Mouse (Mus musculus): ENCODE results near the gene Pdik1l.
A peak's percentile ranks its signal among the peaks of the same experiment; 100 is the strongest.

The Pdik1l gene

GRCm38 (mm10) chr4:134238279-134238651 is 49.4 kb downstream of the Pdik1l start, which contains the start of gene Cnksr1:
Gene Cnksr1 (minus strand): TSS chr4:134238399.
- DNase-seq (ENCODE audit: low spot score in 2 of 2) = peak in 1 of 2 experiments; percentile 55

DNA sequence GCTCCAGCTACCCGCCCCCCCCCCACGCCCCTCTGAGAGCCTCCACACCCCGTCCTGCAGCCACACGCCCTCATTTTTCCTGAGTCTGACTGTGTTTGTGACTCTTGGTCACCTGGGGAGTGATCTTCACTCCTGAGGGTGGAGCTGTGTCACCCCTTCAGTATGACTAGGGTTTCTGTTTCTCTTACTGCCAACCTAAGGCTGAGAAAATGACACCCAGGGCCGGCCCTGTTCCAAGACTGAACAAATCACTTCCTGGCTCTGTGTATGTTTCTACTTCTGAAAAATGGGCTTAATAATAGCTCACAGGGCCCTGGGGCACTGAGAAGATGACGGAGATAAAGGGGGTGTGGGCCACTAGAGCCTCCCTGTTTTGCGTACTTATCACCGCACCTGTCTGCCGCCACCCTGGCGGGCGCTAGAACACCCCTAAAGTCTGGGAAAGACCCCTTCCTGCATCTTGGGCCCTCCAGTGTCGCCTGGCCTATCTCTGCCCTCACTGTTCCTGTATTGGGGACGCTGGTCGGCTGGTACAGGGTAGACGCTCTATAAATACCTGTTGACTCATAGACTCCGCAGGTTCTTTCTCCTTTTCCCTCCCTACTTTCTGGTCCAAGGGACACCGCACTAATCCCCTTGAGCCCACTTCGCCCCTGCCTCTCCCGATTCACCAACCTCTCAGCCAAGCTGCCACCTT is 50.0 kb downstream of the Pdik1l start:
- no peak for DNase-seq (ENCODE audit: low spot score in 2 of 2)

DNA sequence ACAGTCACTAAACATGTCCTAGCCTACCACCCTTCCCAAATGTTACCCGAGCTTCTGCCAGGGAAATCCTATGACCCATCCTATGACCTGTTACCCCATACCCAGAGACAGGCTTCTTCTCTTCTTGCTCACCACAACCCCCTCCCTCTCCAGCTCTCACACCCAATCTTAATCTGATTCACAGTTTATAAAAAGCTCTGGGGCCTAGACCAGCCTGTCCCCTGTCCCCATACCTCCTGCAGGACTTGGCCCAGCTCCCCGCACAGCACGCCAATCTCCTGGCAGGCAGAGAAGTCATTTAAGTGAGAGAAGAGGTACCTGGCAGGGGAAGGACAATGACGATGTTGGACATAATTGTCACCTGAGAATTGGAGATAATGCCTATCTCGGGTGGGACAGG is 52.8 kb downstream of the Pdik1l start:
- DNase-seq (ENCODE audit: low spot score in 2 of 2) = no peak

DNA sequence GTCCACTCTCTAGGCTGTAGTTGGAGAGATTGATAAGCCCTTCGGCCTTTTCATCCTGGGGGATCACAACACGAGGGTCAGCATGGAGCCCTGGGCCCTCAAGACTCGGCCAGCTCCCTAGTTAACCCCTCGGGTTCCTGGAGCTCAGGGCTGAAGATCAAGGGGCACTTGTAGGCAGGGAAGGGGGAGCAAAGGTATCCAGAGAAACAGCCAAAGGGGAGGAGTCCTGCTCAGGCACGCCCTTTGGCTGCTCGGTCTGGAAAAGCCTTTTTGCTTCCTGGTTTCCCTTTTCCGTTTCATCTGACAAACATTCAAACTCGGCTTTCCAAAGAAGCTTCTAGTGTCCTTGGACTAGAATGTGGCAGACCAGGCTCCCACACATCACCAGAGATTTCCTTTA is 57.3 kb downstream of the Pdik1l start:
- DNase-seq (ENCODE audit: low spot score in 2 of 2) = no peak

DNA sequence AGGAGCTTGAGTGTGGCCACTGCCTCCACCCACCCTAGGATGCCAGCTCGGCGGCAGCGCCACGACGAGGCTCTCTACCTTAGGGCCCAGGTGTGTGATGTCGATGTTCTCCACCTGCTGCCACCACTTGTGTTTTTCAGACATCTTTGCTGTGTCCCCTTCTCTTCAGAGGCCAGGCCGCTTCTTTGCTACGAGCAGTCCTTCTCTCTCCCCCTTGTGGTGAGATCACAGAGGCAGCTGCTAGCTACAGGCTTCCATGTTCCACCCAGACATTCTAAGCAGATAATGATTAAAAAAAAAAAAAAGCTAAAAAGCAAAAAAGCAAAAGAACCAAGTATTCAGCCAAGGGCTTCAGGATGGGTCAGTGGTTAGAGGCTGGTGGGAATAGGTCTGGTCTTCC is 60.5 kb downstream of the Pdik1l start, which contains the start of gene Catsper4:
TSS of gene Catsper4 (minus strand) at position 190 of the 400 bp plus-strand sequence.
- no peak for DNase-seq (ENCODE audit: low spot score in 2 of 2)
